Mouse (Mus musculus) liver, adult 2 months (tissue): ENCODE data around the gene Thap3.

Experiments used
- CTCF ChIP-seq: fragments of 200-500 bp; IDR thresholded peaks from 2 replicates; pipeline ENCODE4 v1.5.1; 2011; ENCODE audit warnings: low read depth, low read length, control low read depth
- POLR2A ChIP-seq: fragments of 200-500 bp; IDR thresholded peaks from 2 replicates; pipeline ENCODE4 v1.6.1; 2011; ENCODE audit warnings: low read length, control low read depth; ENCODE audit not compliant: insufficient read depth; ENCODE audit errors: extremely low read depth

- TF ChIP-seq POLR2A (no peak), CTCF (no peak)
Observed at GRCm38 (mm10) chr4:152013036-152013813, 24.4 kb upstream of the Thap3 start.
